Mouse (Mus musculus) cerebellum, postnatal 36 days (tissue): Measurements from ENCODE around the gene Raver2.
"Not testable (repeated sequence)": the region's sequence is repeated elsewhere in the genome, so short reads cannot be mapped to it uniquely, and the experiment has no call there.

Experiments used
- DNase-seq, 2 experiments: peaks; one replicate each; pipeline ENCODE4 v3.0.0; 2021 to 2022; ENCODE audit warnings: mixed read lengths in 2 of 2

The Raver2 gene

DNA sequence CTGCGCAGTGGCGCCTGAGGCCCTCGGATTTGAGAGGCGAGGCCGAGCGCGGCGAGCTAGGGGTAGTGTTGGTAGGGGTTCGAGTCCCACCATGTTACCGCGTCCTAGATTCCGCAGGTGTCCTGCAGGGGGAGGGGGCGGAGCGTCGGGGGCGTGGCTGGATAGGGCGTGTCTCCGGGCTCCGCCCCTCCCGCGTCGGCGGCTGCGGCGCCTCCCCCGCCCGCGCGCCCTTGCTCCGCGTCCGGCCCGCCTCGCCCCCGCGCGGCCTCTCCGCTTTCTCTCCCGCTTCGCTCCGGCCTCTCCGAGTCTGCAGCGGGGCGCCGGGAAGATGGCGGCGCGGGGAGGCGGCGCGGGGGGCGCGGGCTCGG is at the start of gene Raver2:
Gene Raver2, plus strand, starts transcription at position 198 of the 368 bp plus-strand sequence.
- peak; percentile 48 to 63 for DNase-seq

DNA sequence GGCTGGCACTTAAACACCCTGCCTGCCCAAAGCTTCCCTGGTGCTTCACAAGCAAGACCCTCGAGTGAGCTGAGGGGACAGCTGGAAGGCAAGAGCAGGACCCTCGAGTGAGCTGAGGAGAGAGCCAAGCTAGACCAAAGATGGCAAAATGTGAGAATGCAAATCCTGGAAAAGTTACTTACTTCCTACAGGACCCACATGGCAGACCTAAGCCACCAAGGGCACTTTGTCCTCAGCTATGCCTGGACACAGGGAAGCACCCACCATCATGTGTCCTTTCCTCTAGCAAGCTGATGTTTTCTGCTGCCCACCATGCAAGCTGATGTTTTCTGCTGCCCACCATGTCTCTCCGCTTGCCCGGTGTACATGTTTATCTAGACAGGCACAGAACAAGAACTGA is 48.2 kb upstream of the Raver2 start, which contains the start of gene Gm10577:
Gene Gm10577, minus strand, starts transcription at position 101 of the 400 bp plus-strand sequence.
- no peak for DNase-seq

DNA sequence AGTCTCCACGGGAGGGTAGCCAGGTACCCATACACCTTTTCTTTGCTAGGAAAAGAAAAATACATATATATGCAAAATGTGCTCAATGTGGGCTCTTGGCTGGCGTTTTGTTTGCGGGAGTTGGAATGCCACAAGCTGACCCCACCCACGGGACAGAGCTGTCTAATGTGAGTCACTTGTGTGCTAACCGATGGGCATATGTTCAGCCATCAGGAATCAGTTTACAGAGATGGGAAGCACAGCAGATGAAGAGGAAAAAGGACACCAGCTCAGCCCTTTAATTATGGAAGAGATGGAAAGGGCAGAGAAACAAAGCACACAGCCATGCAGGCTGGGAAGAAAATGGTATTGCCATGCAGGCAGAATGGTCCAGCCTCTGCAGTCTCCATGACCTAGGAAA is 42.2 kb upstream of the Raver2 start:
- no peak for DNase-seq

DNA sequence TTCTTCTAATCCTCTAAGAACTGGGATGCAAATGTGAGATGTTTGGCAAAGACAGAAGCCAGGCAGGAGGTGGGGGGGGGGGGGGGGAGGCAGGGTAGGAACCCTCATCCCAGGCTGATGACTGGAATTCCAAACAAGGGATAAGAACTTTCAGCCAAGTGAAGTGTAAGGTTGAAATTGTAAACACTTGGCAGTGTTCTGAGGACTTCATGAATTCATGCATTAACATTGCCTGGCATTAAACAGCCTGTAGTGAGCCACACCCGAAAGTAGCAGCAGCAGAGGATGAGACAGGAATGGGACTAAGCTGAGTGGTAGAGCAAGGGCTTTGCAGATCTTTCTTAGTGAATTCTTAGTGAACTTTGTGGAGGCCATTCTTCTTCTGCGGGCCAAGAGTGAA is 41.8 kb upstream of the Raver2 start:
- DNase-seq: no peak

- DNase-seq: no peak
Observed at GRCm38 (mm10) chr4:101027852-101028411, 40.9 kb upstream of the Raver2 start.

DNA sequence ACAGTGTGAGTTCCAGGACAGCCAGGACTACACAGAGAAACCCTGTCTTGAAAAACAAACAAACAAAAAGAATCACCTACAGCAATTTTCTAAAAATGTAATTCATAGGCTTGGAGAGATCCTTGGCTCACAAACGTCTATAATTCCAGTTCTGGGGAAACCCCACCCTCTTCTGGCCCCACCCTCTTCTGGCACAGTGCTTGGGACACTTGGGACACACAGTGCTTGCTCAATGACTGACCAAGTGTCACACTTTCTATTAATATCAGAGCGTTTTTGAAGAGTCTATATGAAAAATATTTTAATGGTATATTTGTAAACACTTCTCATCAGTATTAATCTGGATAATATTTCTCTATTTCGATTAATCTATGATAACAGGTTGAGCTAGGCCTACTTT is 35.7 kb upstream of the Raver2 start:
- no peak for DNase-seq

DNA sequence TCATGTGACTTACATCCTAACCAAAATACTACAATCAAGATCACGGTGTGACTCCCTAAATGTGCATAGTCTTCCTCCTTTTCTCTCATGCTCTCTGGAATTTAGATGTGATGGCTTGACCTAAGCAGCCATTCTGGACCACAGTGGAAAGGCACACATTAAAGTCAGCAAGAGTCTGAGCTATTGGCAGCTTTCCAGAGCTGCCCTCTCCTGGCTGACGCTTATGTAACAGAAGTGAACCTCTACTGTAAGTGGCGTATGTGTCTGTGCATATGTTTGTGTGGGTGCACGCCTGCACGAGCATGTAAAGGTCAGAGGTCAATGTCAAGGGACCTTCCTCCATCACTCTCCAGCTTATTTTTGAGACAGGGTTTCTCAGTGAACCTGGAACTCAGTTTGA is 33.7 kb upstream of the Raver2 start:
- DNase-seq: no peak

GRCm38 (mm10) chr4:101037156-101037555 is 31.6 kb upstream of the Raver2 start:
- no peak for DNase-seq

- DNase-seq: no peak
Observed at GRCm38 (mm10) chr4:101043691-101044090, 25.1 kb upstream of the Raver2 start.

DNA sequence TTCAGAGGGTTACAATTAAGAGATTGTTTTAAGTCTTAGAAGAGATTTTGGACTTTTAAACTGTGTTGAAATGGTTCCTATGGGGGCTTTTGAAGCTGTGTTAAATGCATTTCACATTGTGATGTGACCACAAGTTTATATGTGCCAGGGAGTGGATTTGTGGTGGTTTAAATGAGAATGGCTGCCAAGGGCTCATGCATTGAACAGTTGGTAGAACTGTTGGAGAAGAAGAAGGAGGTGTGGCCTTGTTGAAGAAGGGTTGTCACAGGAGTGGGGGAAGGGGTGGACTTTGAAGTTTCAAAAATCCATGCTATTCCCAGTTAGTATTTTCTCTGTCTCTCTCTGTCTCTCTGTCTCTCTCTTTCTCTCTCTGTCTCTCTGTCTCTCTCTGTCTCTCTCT is 24.6 kb upstream of the Raver2 start:
- DNase-seq: no peak

- no peak for DNase-seq
Observed at GRCm38 (mm10) chr4:101046576-101046975, 22.2 kb upstream of the Raver2 start.

DNA sequence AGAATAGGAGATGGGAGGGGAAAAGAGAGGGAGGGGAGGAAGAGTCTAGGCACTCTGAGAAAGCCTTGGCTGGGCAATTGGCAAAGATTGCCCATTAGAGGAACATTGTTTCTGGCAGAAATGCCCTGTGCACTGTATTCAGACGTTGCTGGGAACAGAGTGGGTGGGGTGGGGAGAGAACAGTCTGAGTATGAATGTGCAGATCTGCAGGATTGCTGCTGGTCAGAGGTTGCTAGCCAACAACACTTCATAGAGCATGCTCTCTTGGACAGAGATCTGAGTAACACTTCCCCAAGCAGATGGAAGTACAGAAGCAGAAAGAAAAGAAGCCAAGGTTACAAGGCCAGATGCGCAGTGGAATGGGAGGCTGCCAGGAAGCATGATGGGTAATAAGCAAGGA is 6.6 kb upstream of the Raver2 start:
- DNase-seq: no peak

- DNase-seq: no peak
Observed at GRCm38 (mm10) chr4:101066401-101066800, 2.4 kb upstream of the Raver2 start.

DNA sequence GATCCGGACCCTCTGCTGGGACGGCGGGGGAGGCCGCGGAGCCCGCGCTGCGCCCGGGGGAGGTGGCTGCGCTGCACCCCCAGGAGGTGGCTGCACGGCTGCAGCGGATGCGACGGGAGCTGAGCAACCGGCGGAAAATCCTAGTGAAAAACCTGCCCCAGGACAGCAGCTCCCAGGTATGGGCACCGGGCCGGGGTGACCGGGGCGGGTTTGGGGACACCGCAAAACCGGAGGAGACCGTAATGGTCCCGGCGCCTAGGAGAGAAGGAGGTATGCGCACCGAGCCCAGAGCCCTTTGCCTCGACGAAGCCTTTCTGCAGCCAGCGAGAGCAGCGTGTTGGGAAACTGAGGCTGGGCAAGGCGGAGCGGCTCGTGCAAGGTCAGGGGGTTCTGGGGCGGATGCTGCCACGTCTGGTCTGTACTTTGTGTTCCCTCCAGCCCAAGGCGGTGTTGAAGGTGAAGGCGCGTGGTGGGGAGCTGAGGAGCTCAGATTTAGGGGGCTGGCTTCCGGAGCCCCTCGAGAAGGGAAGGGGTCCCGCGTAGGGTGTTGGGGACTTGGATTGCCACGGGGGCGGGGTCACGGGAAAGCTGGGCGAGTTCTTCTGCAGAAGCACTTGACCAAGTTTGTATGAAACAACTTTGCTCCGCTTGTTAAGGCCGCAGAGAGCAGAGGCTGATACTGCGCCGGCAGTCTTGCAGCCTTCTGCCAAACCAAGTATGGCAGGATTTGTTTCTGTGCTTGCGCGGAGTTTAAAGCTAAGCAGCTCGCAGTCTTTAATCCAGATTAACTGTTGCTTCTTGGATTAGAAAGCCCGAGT is 580 bp downstream of the Raver2 start:
- peak; percentile 10 to 13 for DNase-seq

DNA sequence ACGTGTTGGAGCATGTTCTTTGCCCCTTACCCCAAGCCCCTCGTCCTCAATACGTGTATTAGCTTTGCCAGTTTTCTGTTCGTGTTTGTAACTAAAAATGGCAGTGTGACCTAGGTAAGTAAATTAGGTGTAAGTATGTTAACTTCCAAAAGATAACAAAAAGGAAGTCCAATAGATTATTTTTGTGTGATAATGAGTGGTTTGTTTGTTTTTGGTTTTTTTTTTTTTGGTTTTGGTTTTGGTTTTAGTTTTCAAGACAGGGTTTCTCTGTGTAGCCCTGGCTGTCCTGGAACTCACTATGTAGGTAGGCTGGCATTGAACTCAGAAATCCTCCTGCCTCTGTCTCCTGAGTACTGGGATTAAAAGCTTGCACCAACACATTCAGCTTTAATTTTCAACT is 2.8 kb downstream of the Raver2 start:
- DNase-seq: no peak

DNA sequence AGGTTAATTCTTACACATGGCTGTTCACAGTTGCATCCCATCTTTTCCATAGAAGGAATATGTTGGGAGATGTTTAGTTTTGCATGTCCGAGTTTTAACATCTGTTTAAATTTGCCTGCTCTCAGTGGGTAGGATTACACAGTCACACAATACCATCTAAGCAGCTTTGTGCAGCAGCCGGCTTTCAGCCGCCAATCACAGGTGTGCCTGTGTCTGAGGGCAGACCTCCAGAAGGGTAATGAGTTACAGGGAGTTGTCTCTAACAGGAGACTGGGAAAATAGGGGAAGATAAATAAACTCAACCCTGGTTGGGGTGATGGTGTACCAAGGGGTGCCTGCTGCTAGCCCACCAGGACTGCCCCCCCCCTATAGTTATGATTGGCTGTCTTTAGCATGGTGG is 7.6 kb downstream of the Raver2 start:
- no peak for DNase-seq

GRCm38 (mm10) chr4:101080016-101080415 is 11.2 kb downstream of the Raver2 start:
- no peak for DNase-seq

- DNase-seq: no peak
Observed at GRCm38 (mm10) chr4:101082176-101082888, 13.5 kb downstream of the Raver2 start.

DNA sequence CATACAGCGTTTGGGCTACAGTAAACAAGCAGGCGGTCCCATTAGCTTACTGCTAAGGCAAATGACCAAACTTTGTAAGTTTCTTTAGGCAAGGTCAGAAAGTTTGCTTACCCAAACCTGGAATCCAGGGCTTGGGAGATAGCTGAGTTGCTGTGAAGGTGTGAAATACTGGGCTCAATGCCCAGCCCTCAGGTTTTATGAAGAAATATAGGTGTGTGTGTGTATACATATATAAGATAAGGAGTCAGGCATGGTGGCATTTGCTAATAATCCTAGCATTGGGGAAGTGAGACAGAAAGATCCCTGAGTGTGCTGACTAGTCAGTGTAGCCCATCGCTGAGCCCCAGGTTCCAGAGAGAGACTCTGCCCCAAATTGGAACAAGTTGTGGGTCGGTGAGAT is 16.1 kb downstream of the Raver2 start:
- no peak for DNase-seq

DNA sequence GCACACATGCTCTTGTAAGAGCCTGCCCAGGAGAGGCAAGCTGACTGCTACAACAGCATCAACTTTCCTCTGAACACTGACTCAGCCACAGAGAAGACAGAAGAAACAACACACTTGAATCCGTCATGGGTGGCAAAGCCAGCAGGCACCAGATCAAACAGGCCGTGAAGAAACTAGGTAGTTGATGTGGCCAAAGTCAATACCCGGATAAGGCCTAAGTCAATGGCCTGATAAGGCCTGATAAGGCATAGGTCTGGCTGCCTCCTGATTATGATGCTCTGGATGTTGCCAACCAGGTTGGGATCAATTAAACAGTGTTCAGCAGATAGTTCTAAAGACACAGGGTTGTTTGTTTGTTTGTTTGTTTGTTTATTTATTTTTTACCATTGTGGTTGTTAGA is 17.3 kb downstream of the Raver2 start:
- no peak for DNase-seq

DNA sequence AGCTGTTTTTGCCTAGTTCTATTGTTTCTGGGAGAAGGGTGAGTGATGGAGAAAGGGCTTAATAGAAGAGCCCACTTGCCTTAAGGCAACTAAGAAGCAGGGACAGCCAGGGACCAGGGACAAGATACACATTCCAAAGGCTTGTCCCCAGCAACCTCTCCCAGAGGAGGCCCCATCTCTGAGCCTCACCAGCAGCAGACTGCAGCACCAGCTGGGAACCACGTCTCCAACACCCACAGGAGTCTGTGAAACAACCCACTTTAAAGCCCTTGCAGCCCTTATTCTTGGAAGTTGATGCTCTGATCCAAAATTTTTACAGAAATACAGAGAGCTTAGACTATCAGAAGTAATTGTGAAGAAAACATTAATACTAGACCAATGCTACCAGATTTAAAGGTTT is 18.9 kb downstream of the Raver2 start:
- DNase-seq: no peak

- DNase-seq: not testable (repeated sequence)
Observed at GRCm38 (mm10) chr4:101090630-101091029, 21.8 kb downstream of the Raver2 start.

DNA sequence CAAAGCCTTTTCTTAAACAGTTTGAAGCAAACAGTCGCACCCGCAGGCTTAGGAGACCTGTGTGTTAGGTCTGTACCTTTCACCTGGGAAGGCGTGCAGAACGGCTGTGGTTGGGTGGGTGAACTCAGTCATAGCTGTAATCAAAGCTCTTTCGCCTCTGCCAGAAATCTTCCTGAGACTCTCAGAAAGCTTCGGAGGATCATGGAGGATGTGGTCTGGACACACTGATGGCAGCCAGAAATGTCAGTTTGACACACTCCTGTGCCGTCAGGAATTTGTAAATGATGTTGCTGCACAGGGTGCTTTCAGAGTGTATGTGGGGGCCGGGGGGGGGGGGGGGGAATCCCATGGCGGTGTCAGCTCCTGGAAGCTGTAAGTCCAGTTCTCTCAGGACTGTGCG is 24.5 kb downstream of the Raver2 start:
- no peak for DNase-seq

DNA sequence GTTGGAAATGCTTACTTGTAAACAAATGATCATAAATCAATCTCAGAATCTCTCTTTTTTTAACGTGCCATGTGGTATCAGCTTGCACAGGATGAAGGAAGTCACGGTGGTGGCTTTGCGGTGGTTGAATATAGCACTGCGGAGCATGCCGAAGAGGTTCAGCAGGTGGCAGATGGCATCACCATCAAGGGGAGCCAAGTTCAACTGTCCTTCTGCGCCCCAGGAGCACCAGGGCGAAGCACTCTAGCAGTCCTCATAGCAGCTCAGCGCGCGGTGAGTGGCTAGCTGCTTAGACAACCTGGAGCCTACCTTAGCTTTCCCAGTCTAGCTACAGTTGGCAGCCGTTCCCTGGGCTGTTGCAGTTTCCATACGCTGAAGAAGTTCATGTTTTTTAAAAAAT is 38.3 kb downstream of the Raver2 start:
- DNase-seq: peak; percentile 27 to 31
